Mouse (Mus musculus): ENCODE results near the gene Timd2.
"Not testable (repeated sequence)": the region's sequence is repeated elsewhere in the genome, so short reads cannot be mapped to it uniquely, and the experiment has no call there.

Gene Timd2

GRCm38 (mm10) chr11:46665599-46666522 is 41.0 kb downstream of the Timd2 start:
- in situ Hi-C loops (cut with MboI, MseI): no loop called here

- in situ Hi-C loops (cut with MboI, MseI): no loop called here
Observed at GRCm38 (mm10) chr11:46663215-46663614, 43.6 kb downstream of the Timd2 start.

- in situ Hi-C loops (cut with MboI, MseI): no loop called here
Observed at GRCm38 (mm10) chr11:46652476-46652875, 54.4 kb downstream of the Timd2 start.

GRCm38 (mm10) chr11:46649655-46650054 is 57.2 kb downstream of the Timd2 start:
- in situ Hi-C loops (cut with MboI, MseI): not testable (repeated sequence)

- in situ Hi-C loops (cut with MboI, MseI): no loop called here
Observed at GRCm38 (mm10) chr11:46644824-46645223, 62.0 kb downstream of the Timd2 start.

- in situ Hi-C loops (cut with MboI, MseI): loop anchor here (5.0 kb wide), 2 partner anchors 96 to 114 kb away; partner anchors contain the start of gene Gm12169
Observed at GRCm38 (mm10) chr11:46636568-46636967, 70.3 kb downstream of the Timd2 start.

DNA sequence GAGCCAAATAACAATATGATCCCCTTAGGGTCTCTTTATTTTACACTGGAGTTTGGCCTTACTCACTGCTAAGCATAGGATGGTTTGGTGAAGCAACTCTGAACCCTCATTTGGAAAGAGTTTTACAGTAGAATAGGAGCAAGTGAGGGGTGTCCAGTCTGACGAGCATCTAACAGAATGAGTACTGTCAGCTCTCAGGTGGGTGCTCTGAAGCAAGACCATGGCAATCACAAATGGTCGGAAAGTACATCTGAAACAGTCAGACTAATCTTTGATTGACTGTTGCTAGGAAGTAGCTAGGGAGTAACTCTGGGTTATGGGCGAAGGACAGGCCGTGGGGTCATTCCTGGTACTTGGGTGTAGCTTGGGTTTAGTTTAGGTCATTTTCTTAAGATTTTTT is 71.3 kb downstream of the Timd2 start:
- in situ Hi-C loops (cut with MboI, MseI): loop anchor here (5.0 kb wide), 2 partner anchors 97 to 113 kb away; partner anchors contain the start of gene Gm12169

- in situ Hi-C loops (cut with MboI, MseI): no loop called here
Observed at GRCm38 (mm10) chr11:46631635-46632034, 75.2 kb downstream of the Timd2 start.

- in situ Hi-C loops (cut with MboI, MseI): no loop called here
Observed at GRCm38 (mm10) chr11:46629211-46629795, 77.6 kb downstream of the Timd2 start, which contains the start of gene Dppa1. Gene Dppa1, minus strand, starts transcription at chr11:46629261.

DNA sequence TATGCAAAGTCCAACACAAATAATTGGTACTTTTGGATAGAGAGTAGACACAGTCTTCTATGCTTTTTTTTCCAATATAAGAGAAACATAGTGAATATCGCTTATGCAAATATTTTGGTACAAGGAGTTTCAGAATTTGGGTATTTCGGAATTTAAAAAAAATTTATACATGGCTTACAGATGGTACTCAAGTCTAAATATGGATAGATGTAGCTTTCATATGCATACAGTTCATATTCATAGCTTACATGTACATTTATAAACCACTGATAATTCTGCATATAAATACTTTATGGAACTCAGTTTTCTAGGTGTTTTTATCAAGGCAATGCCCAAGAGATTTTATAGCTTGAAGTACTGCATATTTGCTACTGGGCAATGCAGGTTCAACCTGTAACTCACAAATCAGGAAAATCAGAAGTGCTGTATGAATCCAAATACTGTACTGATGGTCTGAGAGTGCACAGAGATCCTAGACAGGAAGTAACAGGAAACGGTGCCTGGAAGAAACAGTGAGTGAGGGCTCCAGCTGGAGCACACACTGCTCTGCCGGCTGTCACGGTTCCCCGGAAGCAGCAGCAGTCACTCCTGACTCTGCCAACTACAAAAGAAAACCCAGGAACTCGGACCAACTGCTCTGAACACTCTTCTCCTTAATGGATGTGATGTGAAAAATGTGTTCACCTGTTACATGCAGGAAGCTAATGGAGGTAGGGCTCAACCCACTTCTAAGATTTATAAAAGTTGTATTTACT is 86.3 kb downstream of the Timd2 start:
- in situ Hi-C loops (cut with MboI, MseI): loop anchor here (5.0 kb wide), 1 partner anchor 173 kb away; no protein-coding TSS in a partner anchor

DNA sequence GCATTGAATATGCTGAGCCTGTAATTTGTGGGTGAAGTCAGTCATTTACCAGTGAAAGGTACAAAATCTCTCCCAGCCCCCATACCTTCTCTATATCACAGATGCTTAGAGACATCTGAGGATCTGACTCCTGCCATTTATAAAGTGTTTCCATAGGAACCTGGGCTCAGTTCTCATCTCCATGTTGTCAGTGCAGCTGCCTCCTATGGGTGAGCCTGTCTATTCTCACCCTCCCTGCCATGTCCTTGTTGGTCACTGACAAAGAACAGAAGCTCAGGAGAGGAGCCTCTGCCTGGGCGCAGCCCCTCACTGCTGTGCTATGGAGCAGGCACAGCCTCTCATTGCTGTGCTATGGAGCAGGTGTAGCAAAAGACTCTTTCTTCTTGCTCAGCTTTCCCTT is 86.9 kb downstream of the Timd2 start:
- in situ Hi-C loops (cut with MboI, MseI): loop anchor here (5.0 kb wide), 1 partner anchor 173 kb away; no protein-coding TSS in a partner anchor
